Mouse (Mus musculus) ES-Bruce4 (cell line): ENCODE measurements around the gene Noxo1. TPM values are rescaled to one million over a fixed set of nuclear protein-coding genes. Genes with fewer than 3 reads are reported as not detected.

ENCODE experiments used
- H3K27ac ChIP-seq: 2 replicates; pipeline ENCODE4 v1.5.1; 2012; ENCODE audit warnings: low read length, inconsistent platforms; ENCODE audit not compliant: insufficient read depth
- H3K27me3 ChIP-seq: 2 replicates; pipeline ENCODE4 v1.6.1; 2012; ENCODE audit warnings: mild to moderate bottlenecking, low read length, inconsistent platforms; ENCODE audit not compliant: control insufficient read depth, poor library complexity, insufficient read depth, severe bottlenecking
- H3K36me3 ChIP-seq: 2 replicates; pipeline ENCODE4 v1.6.1; 2012; ENCODE audit warnings: inconsistent platforms, mild to moderate bottlenecking, low read length, moderate library complexity; ENCODE audit not compliant: control insufficient read depth, poor library complexity, insufficient read depth, severe bottlenecking
- H3K4me1 ChIP-seq: one replicate; pipeline ENCODE4 v1.8.1; 2011; ENCODE audit warnings: low read length; ENCODE audit not compliant: control insufficient read depth, insufficient read depth
- H3K4me3 ChIP-seq: 2 replicates; pipeline ENCODE4 v1.5.1; 2011; ENCODE audit warnings: low read depth, mild to moderate bottlenecking, low read length
- H3K9ac ChIP-seq: 2 replicates; pipeline ENCODE4 v1.6.1; 2012; ENCODE audit warnings: low read depth, mild to moderate bottlenecking, inconsistent platforms; ENCODE audit not compliant: poor library complexity, severe bottlenecking
- H3K9me3 ChIP-seq: replicated peaks from 2 replicates; pipeline ENCODE4 v1.6.1; 2012; ENCODE audit warnings: mild to moderate bottlenecking, low read length, inconsistent platforms; ENCODE audit not compliant: control insufficient read depth, poor library complexity, insufficient read depth, severe bottlenecking
- CTCF ChIP-seq: IDR thresholded peaks from one replicate; pipeline ENCODE4 v1.8.1; 2011; ENCODE audit warnings: low read depth, low read length
- EP300 ChIP-seq: IDR thresholded peaks from 2 replicates; pipeline ENCODE4 v1.6.1; 2011; ENCODE audit warnings: low read depth, low read length; ENCODE audit not compliant: insufficient read depth
- POLR2A ChIP-seq: IDR thresholded peaks from one replicate; pipeline ENCODE4 v1.8.1; 2011; ENCODE audit warnings: low read length; ENCODE audit not compliant: insufficient read depth
- polyA plus RNA-seq: library from polyadenylated mRNA; stranded (reverse); fragments of >200 nt; gene quantifications from 2 replicates; pipeline ENCODE4 v1.2.4, GENCODE M21; 2011; ENCODE audit warnings: low read depth; ENCODE audit not compliant: missing spikeins, insufficient read depth, insufficient read length

Noxo1 gene
- polyA plus RNA-seq, 1 experiment = 2.3 TPM

DNA sequence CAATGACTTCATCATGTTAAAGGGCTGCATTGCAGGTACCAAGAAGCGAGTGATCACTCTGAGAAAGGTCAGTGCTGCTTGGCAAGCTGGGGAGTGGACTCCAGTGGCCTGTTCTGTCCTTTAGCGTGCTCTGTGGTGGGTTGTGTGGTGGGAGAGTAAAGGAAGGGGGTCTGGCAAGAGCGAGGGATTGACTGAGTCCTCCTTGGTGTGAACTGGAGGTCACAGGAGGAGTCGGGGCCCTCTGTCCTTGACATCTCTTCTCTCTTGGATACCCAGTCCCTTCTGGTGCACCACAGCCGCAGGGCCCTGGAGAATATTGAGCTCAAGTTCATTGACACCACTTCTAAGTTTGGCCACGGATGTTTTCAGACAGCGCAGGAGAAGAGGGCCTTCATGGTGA, 39.4 kb downstream of the Noxo1 start:
- no peak overlapping the region for H3K4me3 ChIP-seq
- H3K9ac ChIP-seq = peak overlapping the region; percentile 33; the same call in 1 of the 2 replicates
- no peak for TF ChIP-seq POLR2A
- no peaks in the 10 kb centered on the region for H3K36me3 ChIP-seq
- no peaks in the 10 kb centered on the region for H3K9me3 ChIP-seq
- peaks cover 2% of the 10 kb centered on the region for H3K4me1 ChIP-seq
- H3K27me3 ChIP-seq = no peaks in the 10 kb centered on the region
- H3K27ac ChIP-seq = 0 out of 2 replicates have a peak overlapping the region, but pooled peaks have one; percentile 23

GRCm38 (mm10) chr17:24736330-24737051, 40.5 kb downstream of the Noxo1 start, which contains the start of gene Msrb1:
Gene Msrb1 (plus strand): TSS chr17:24736642.
- 0 out of 2 replicates have a peak within 1 kb of the TSS, but pooled peaks have one; percentile 23 for H3K27ac ChIP-seq
- TF ChIP-seq EP300 (no peak), POLR2A (peak; percentile 69)
- no peaks in the 10 kb centered on the region for H3K36me3 ChIP-seq

GRCm38 (mm10) chr17:24737135-24737810, 41.2 kb downstream of the Noxo1 start:
- Histone ChIP-seq H3K9ac (peak overlapping the region; percentile 33), H3K4me3 (peak overlapping the region; percentile 88), H3K4me1 (peaks cover 2% of the 10 kb centered on the region), H3K27me3 (no peaks in the 10 kb centered on the region), H3K36me3 (no peaks in the 10 kb centered on the region), H3K27ac (no peak overlapping the region), H3K9me3 (no peaks in the 10 kb centered on the region)
- no peak for TF ChIP-seq CTCF
- TF ChIP-seq EP300 = no peak
- TF ChIP-seq POLR2A = no peak

More at GRCm38 (mm10) chr17:24736330-24737051, 40.5 kb downstream of the Noxo1 start, which contains the start of gene Msrb1:
- Histone ChIP-seq H3K4me3 (peak within 1 kb of the TSS; percentile 88), H3K27me3 (no peaks in the 10 kb centered on the region), H3K4me1 (peaks cover 2% of the 10 kb centered on the region), H3K9me3 (no peaks in the 10 kb centered on the region), H3K9ac (peak within 1 kb of the TSS; percentile 33)

DNA sequence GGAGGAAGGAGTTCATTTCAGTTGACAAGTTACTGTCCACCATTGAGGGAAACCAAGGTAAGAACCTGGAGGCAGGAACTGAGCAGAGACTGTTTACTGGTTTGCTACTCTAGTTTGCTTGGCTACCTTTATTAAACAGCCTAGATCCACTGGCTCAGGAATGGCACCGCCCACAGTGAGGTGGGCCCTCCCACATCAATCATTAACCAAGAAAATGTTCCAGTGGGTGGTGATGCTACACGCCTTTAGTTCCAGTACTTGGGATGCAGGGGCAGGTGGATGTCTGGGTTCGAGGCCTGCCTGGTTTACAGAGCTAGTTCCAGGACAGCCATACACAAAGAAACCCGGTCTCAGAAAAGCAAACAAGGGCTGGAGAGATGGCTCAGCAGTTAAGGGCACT, 42.2 kb downstream of the Noxo1 start:
- H3K4me1 ChIP-seq = peaks cover under 1% of the 10 kb centered on the region
- H3K9ac ChIP-seq = no peak overlapping the region
- TF ChIP-seq CTCF = no peak
- no peak for TF ChIP-seq EP300
- TF ChIP-seq POLR2A = no peak
- H3K4me3 ChIP-seq = no peak overlapping the region
- H3K9me3 ChIP-seq = no peaks in the 10 kb centered on the region
- H3K27ac ChIP-seq = no peak overlapping the region
- H3K36me3 ChIP-seq = no peaks in the 10 kb centered on the region
- no peaks in the 10 kb centered on the region for H3K27me3 ChIP-seq

- H3K36me3 ChIP-seq = no peaks in the 10 kb centered on the region
- no peaks in the 10 kb centered on the region for H3K4me1 ChIP-seq
- no peak overlapping the region for H3K9ac ChIP-seq
- no peaks in the 10 kb centered on the region for H3K27me3 ChIP-seq
- H3K9me3 ChIP-seq = no peaks in the 10 kb centered on the region
- H3K4me3 ChIP-seq = no peak overlapping the region
- no peak for TF ChIP-seq POLR2A
- TF ChIP-seq EP300 = no peak
- TF ChIP-seq CTCF = no peak
- no peak overlapping the region for H3K27ac ChIP-seq
Measured at GRCm38 (mm10) chr17:24739926-24740325, 43.9 kb downstream of the Noxo1 start.

- Histone ChIP-seq H3K4me1 (no peaks in the 10 kb centered on the region), H3K9ac (no peak overlapping the region)
- no peak for TF ChIP-seq POLR2A
- TF ChIP-seq EP300 = no peak
- TF ChIP-seq CTCF = no peak
Measured at GRCm38 (mm10) chr17:24742307-24742706, 46.3 kb downstream of the Noxo1 start.

More at GRCm38 (mm10) chr17:24742307-24742706, 46.3 kb downstream of the Noxo1 start:
- Histone ChIP-seq H3K9me3 (no peaks in the 10 kb centered on the region), H3K27me3 (no peaks in the 10 kb centered on the region), H3K27ac (no peak overlapping the region), H3K4me3 (no peak overlapping the region), H3K36me3 (no peaks in the 10 kb centered on the region)
